Mouse (Mus musculus) effector memory CD4-positive, alpha-beta T cell, adult 5 months (primary cell): ENCODE measurements around the gene Lce1g. TPM values are rescaled to one million over a fixed set of nuclear protein-coding genes. Genes with fewer than 3 reads are reported as not detected.

Source experiments
- polyA plus RNA-seq: library from polyadenylated mRNA; unstranded; fragments of 100-300 nt; shearing (Covaris generic); gene quantifications from one replicate; pipeline ENCODE4 v1.2.1, GENCODE M21; 2017

The Lce1g gene
- polyA plus RNA-seq: not detected

GRCm38 (mm10) chr3:92752238-92752637 lies at the start of gene Lce1g:
Gene Lce1g (minus strand): TSS chr3:92752338.

GRCm38 (mm10) chr3:92790414-92790813 lies 38.3 kb upstream of the Lce1g start, which contains the start of gene Lce1j:
Gene Lce1j (minus strand): TSS chr3:92790514.

GRCm38 (mm10) chr3:92778799-92779198 lies 26.7 kb upstream of the Lce1g start, which contains the start of gene Lce1i:
Gene Lce1i (minus strand): TSS chr3:92778899.

GRCm38 (mm10) chr3:92764965-92765364 lies 12.8 kb upstream of the Lce1g start, which contains the start of gene Lce1h:
Gene Lce1h (minus strand): TSS chr3:92765065.

GRCm38 (mm10) chr3:92738996-92739395 lies 13.1 kb downstream of the Lce1g start, which contains the start of gene Gm38119:
Gene Gm38119 (minus strand): TSS chr3:92739096.

GRCm38 (mm10) chr3:92720250-92720649 lies 31.9 kb downstream of the Lce1g start, which contains the start of gene Lce1f:
Gene Lce1f (minus strand): TSS chr3:92720350.

GRCm38 (mm10) chr3:92708974-92709373 lies 43.2 kb downstream of the Lce1g start, which contains the start of gene Lce1e:
Gene Lce1e (minus strand): TSS chr3:92709074.

Other genes with a start within 250 kb of the Lce1g start
- not detected for gene 2310046K23Rik, start 217.8 kb downstream of the Lce1g start, polyA plus RNA-seq
- not detected for gene Ivl, start 178.6 kb downstream of the Lce1g start, polyA plus RNA-seq
- gene Smcp, start 163.3 kb downstream of the Lce1g start, polyA plus RNA-seq: not detected
- not detected for gene 2210017I01Rik, start 144.8 kb downstream of the Lce1g start, polyA plus RNA-seq
- not detected for gene Lce6a, start 130.7 kb downstream of the Lce1g start, polyA plus RNA-seq
- gene Lce1a1, start 104.0 kb downstream of the Lce1g start, polyA plus RNA-seq: not detected
- not detected for gene Lce1b, start 95.4 kb downstream of the Lce1g start, polyA plus RNA-seq
- not detected for gene Lce1a2, start 82.0 kb downstream of the Lce1g start, polyA plus RNA-seq
- not detected for gene Lce1c, start 73.1 kb downstream of the Lce1g start, polyA plus RNA-seq
- not detected for gene Lce1d, start 65.1 kb downstream of the Lce1g start, polyA plus RNA-seq
- gene Lce1e, start 43.3 kb downstream of the Lce1g start, polyA plus RNA-seq: not detected
- not detected for gene Lce1f, start 32.0 kb downstream of the Lce1g start, polyA plus RNA-seq
- not detected for gene Gm38119, start 13.2 kb downstream of the Lce1g start, polyA plus RNA-seq
- gene Lce1h, start 12.7 kb upstream of the Lce1g start, polyA plus RNA-seq: not detected
- not detected for gene Lce1i, start 26.6 kb upstream of the Lce1g start, polyA plus RNA-seq
- gene Lce1j, start 38.2 kb upstream of the Lce1g start, polyA plus RNA-seq: not detected
- not detected for gene Lce1k, start 55.6 kb upstream of the Lce1g start, polyA plus RNA-seq
- gene Kprp, start 74.9 kb upstream of the Lce1g start, polyA plus RNA-seq: not detected
- not detected for gene Lce1l, start 98.9 kb upstream of the Lce1g start, polyA plus RNA-seq
- not detected for gene 2310050C09Rik, start 117.9 kb upstream of the Lce1g start, polyA plus RNA-seq
- gene Lce3a, start 173.9 kb upstream of the Lce1g start, polyA plus RNA-seq: not detected
- not detected for gene Lce3b, start 180.6 kb upstream of the Lce1g start, polyA plus RNA-seq
- not detected for gene Lce3c, start 192.1 kb upstream of the Lce1g start, polyA plus RNA-seq
- not detected for gene Lce3d, start 205.1 kb upstream of the Lce1g start, polyA plus RNA-seq
- not detected for gene Lce3e, start 214.7 kb upstream of the Lce1g start, polyA plus RNA-seq
- gene Lce3f, start 239.9 kb upstream of the Lce1g start, polyA plus RNA-seq: not detected